Mouse (Mus musculus) stomach, postnatal 0 days (tissue): Measurements from ENCODE around the gene Tab1.

Experiments used
- CTCF ChIP-seq: IDR thresholded peaks from 2 replicates; pipeline ENCODE4 v1.5.1; 2016; ENCODE audit warnings: antibody characterized with exemption, low read depth, mild to moderate bottlenecking, moderate library complexity
- EP300 ChIP-seq: optimal IDR thresholded peaks from 2 replicates; pipeline ENCODE3; 2016; ENCODE audit warnings: antibody characterized with exemption

- no peak for TF ChIP-seq EP300
- TF ChIP-seq CTCF = no peak
These were observed 41.6 kb downstream of the Tab1 start for GRCm38 (mm10) chr15:80174598-80174875.
